Mouse (Mus musculus): Measurements from ENCODE around the gene Crtc1. TPM values are rescaled to one million over a fixed set of nuclear protein-coding genes. Genes with fewer than 3 reads are reported as not detected.
A peak's percentile ranks its signal among the peaks of the same experiment; 100 is the strongest.

Crtc1 gene
- total RNA-seq, 2 experiments from 2014 or later, result 152 to 154 TPM

- no peak for DNase-seq (ENCODE audit: low spot score in 2 of 2)
These were observed 44.9 kb downstream of the Crtc1 start for GRCm38 (mm10) chr8:70394269-70394998.

GRCm38 (mm10) chr8:70393087-70393486, 46.3 kb downstream of the Crtc1 start:
- no peak for DNase-seq (ENCODE audit: low spot score in 2 of 2)

- DNase-seq (ENCODE audit: low spot score in 2 of 2), result peak in 1 of 2 experiments; percentile 27
These were observed 49.7 kb downstream of the Crtc1 start for GRCm38 (mm10) chr8:70389678-70390077.

GRCm38 (mm10) chr8:70383287-70383686, 56.1 kb downstream of the Crtc1 start:
- DNase-seq (ENCODE audit: low spot score in 2 of 2), result peak; percentile 49 to 63

- peak in 1 of 2 experiments; percentile 39 for DNase-seq (ENCODE audit: low spot score in 2 of 2)
These were observed 59.3 kb downstream of the Crtc1 start for GRCm38 (mm10) chr8:70380069-70380468.

GRCm38 (mm10) chr8:70377049-70377448, 62.3 kb downstream of the Crtc1 start:
- DNase-seq (ENCODE audit: low spot score in 2 of 2), result no peak

GRCm38 (mm10) chr8:70376275-70376741, 63.1 kb downstream of the Crtc1 start:
- no peak for DNase-seq (ENCODE audit: low spot score in 2 of 2)

- no peak for DNase-seq (ENCODE audit: low spot score in 2 of 2)
These were observed 64.0 kb downstream of the Crtc1 start for GRCm38 (mm10) chr8:70375212-70375859.

- peak in 1 of 2 experiments; percentile 27 for DNase-seq (ENCODE audit: low spot score in 2 of 2)
These were observed 65.0 kb downstream of the Crtc1 start for GRCm38 (mm10) chr8:70374318-70374927.

- DNase-seq (ENCODE audit: low spot score in 2 of 2), result no peak
These were observed 65.7 kb downstream of the Crtc1 start, which contains the start of gene Comp for GRCm38 (mm10) chr8:70373397-70374317. Comp (plus strand) TSS chr8:70373558.

- no peak for DNase-seq (ENCODE audit: low spot score in 2 of 2)
These were observed 67.4 kb downstream of the Crtc1 start for GRCm38 (mm10) chr8:70371951-70372350.

- DNase-seq (ENCODE audit: low spot score in 2 of 2), result no peak
These were observed 68.9 kb downstream of the Crtc1 start for GRCm38 (mm10) chr8:70370476-70370875.

- no peak for DNase-seq (ENCODE audit: low spot score in 2 of 2)
These were observed 72.8 kb downstream of the Crtc1 start for GRCm38 (mm10) chr8:70366588-70366987.

- no peak for DNase-seq (ENCODE audit: low spot score in 2 of 2)
These were observed 75.3 kb downstream of the Crtc1 start for GRCm38 (mm10) chr8:70364066-70364465.

GRCm38 (mm10) chr8:70361484-70362032, 77.8 kb downstream of the Crtc1 start:
- DNase-seq (ENCODE audit: low spot score in 2 of 2), result no peak

GRCm38 (mm10) chr8:70360769-70361168, 78.6 kb downstream of the Crtc1 start:
- no peak for DNase-seq (ENCODE audit: low spot score in 2 of 2)

GRCm38 (mm10) chr8:70359411-70359810, 80.0 kb downstream of the Crtc1 start:
- DNase-seq (ENCODE audit: low spot score in 2 of 2), result no peak

- no peak for DNase-seq (ENCODE audit: low spot score in 2 of 2)
These were observed 83.3 kb downstream of the Crtc1 start for GRCm38 (mm10) chr8:70356111-70356510.

- DNase-seq (ENCODE audit: low spot score in 2 of 2), result peak in 1 of 2 experiments; percentile 53
These were observed 85.4 kb downstream of the Crtc1 start for GRCm38 (mm10) chr8:70354004-70354403.

- peak; percentile 99 to 100 for DNase-seq (ENCODE audit: low spot score in 2 of 2)
These were observed 86.1 kb downstream of the Crtc1 start, which contains the start of gene Upf1 for GRCm38 (mm10) chr8:70353194-70353817. Upf1 (minus strand) TSS chr8:70353278.
